Mouse (Mus musculus) CH12.LX (cell line): ENCODE data around the gene Mical3.

ENCODE experiments used
- CHD1 ChIP-seq: IDR thresholded peaks from 2 replicates; pipeline ENCODE4 v1.6.1; 2012; ENCODE audit warnings: low read depth, low read length, improper control_type of control experiment, inconsistent platforms
- CHD2 ChIP-seq: IDR thresholded peaks from 2 replicates; pipeline ENCODE4 v1.6.1; 2011; ENCODE audit warnings: low read length, improper control_type of control experiment
- CTCF ChIP-seq, 2 experiments: IDR thresholded peaks in 1 of 2; conservative IDR thresholded peaks in 1 of 2; 2 replicates each; pipeline ENCODE4 v1.5.1; 2011 to 2012; ENCODE audit warnings: low read depth in 2 of 2, low read length in 2 of 2, improper control_type of control experiment in 1 of 2, inconsistent platforms in 1 of 2, mild to moderate bottlenecking in 1 of 2, moderate library complexity in 1 of 2
- JUND ChIP-seq: conservative IDR thresholded peaks from 2 replicates; pipeline ENCODE4 v1.6.1; 2011; ENCODE audit warnings: low read depth, low read length, improper control_type of control experiment
- MAFK ChIP-seq: IDR thresholded peaks from 2 replicates; pipeline ENCODE4 v1.6.1; 2011; ENCODE audit warnings: low read length, improper control_type of control experiment; ENCODE audit not compliant: insufficient replicate concordance
- MAX ChIP-seq: IDR thresholded peaks from 2 replicates; pipeline ENCODE4 v1.6.1; 2011; ENCODE audit warnings: low read length, improper control_type of control experiment
- MXI1 ChIP-seq: IDR thresholded peaks from 2 replicates; pipeline ENCODE4 v1.6.1; 2011; ENCODE audit warnings: mild to moderate bottlenecking, low read depth, low read length, improper control_type of control experiment
- NELFE ChIP-seq: IDR thresholded peaks from 2 replicates; pipeline ENCODE4 v1.6.1; 2011; ENCODE audit warnings: low read depth, low read length, improper control_type of control experiment
- POLR2A ChIP-seq: IDR thresholded peaks from 2 replicates; pipeline ENCODE4 v1.6.1; 2011; ENCODE audit warnings: low read depth, mild to moderate bottlenecking, improper control_type of control experiment, low read length
- SIN3A ChIP-seq: IDR thresholded peaks from 2 replicates; pipeline ENCODE4 v1.6.1; 2012; ENCODE audit warnings: low read length, improper control_type of control experiment, inconsistent platforms
- ZKSCAN1 ChIP-seq: IDR thresholded peaks from 2 replicates; pipeline ENCODE4 v1.6.1; 2012; ENCODE audit warnings: low read depth, inconsistent platforms, low read length, improper control_type of control experiment, borderline replicate concordance
- ZNF384 ChIP-seq: IDR thresholded peaks from 2 replicates; pipeline ENCODE4 v1.6.1; 2012; ENCODE audit warnings: low read depth, low read length, improper control_type of control experiment, inconsistent platforms

DNA sequence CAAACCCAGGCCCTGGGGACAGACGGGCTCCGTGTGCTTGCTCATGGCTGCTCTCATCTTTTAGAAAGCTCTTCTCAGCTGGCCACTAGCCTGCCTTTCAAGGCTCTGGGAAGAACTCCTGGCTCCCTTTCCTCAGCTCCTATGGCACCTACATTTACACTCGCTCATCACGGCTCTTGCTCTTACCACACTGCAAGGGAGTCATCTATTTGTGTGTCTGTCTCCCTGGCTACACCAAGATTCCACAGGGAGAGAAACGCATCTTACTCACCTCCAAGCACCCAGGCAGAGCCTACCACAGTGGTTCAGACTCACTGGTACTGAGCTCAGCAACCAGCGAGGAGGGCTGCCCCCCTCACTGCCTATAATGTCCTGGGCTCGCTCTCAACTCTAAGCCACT lies 31.0 kb downstream of the Mical3 start:
- no peak for TF ChIP-seq MAFK
- no peak for TF ChIP-seq MXI1
- no peak for TF ChIP-seq CHD2
- no peak for TF ChIP-seq CTCF (conservative IDR thresholded peaks at IDR 0.05 in 1 of 2, IDR thresholded peaks at IDR 0.05 in 1 of 2; ENCODE audit: low read depth in 2 of 2, low read length in 2 of 2)
- TF ChIP-seq SIN3A: no peak
- no peak for TF ChIP-seq JUND
- TF ChIP-seq CHD1: 0 out of 2 replicates have a peak, but pooled peaks have one; percentile 25
- no peak for TF ChIP-seq MAX
- no peak for TF ChIP-seq NELFE
- TF ChIP-seq ZNF384: no peak
- TF ChIP-seq ZKSCAN1: no peak
- no peak for TF ChIP-seq POLR2A
